Mouse (Mus musculus) G1E (cell line): Measurements from ENCODE around the gene Hprt. TPM values are rescaled to one million over a fixed set of nuclear protein-coding genes. Genes with fewer than 3 reads are reported as not detected.
"Not testable (repeated sequence)": the region's sequence is repeated elsewhere in the genome, so short reads cannot be mapped to it uniquely, and the experiment has no call there.

Experiments used
- ATAC-seq: 2 replicates; pipeline ENCODE4 v1.8.0; 2016; ENCODE audit warnings: mild to moderate bottlenecking; ENCODE audit not compliant: insufficient number of reproducible peaks, poor library complexity, low FRiP score, severe bottlenecking; ENCODE audit errors: extremely low read depth
- DNase-seq: peaks from one replicate; pipeline ENCODE4 v3.0.0; 2012; ENCODE audit warnings: low spot score
- H3K27me3 ChIP-seq: 2 replicates; pipeline ENCODE4 v1.6.1; 2012; ENCODE audit warnings: mild to moderate bottlenecking, low read length, inconsistent platforms; ENCODE audit not compliant: insufficient read depth
- H3K36me3 ChIP-seq: replicated peaks from 2 replicates; pipeline ENCODE3; 2012; ENCODE audit warnings: mild to moderate bottlenecking, inconsistent platforms
- H3K4me1 ChIP-seq: 2 replicates; pipeline ENCODE4 v1.6.1; 2012; ENCODE audit warnings: low read depth, low read length, inconsistent platforms, mixed read lengths; ENCODE audit not compliant: insufficient read depth
- H3K4me3 ChIP-seq: 2 replicates; pipeline ENCODE4 v1.5.1; 2012; ENCODE audit warnings: low read depth, mild to moderate bottlenecking, inconsistent platforms, low read length, moderate library complexity, mixed read lengths
- H3K9me3 ChIP-seq: replicated peaks from 2 replicates; pipeline ENCODE4 v1.6.1; 2012; ENCODE audit warnings: inconsistent platforms
- CTCF ChIP-seq: IDR thresholded peaks from 2 replicates; pipeline ENCODE4 v1.5.1; 2012; ENCODE audit warnings: low read depth, low read length, inconsistent platforms, mixed read lengths
- GATA1 ChIP-seq: IDR thresholded peaks from 2 replicates; pipeline ENCODE4 v1.6.1; 2012; ENCODE audit warnings: borderline replicate concordance, low read length, inconsistent platforms, mixed read lengths
- GATA2 ChIP-seq: IDR thresholded peaks from 2 replicates; pipeline ENCODE4 v1.6.1; 2012; ENCODE audit warnings: low read depth, low read length, inconsistent platforms, borderline replicate concordance
- POLR2AphosphoS5 ChIP-seq: IDR thresholded peaks from 2 replicates; pipeline ENCODE4 v1.6.1; 2012; ENCODE audit warnings: low read depth, low read length, inconsistent platforms; ENCODE audit not compliant: insufficient replicate concordance
- TAL1 ChIP-seq: conservative IDR thresholded peaks from 2 replicates; pipeline ENCODE4 v1.6.1; 2012; ENCODE audit warnings: low read depth, low read length, inconsistent platforms, mixed read lengths
- polyA plus RNA-seq: library from polyadenylated mRNA; stranded (reverse); fragments of >175 nt; gene quantifications from 2 replicates; pipeline ENCODE4 v1.2.3, GENCODE M21; 2012
- total RNA-seq, 2 experiments: library from RNA; stranded (forward) in 1 of 2; stranded (reverse) in 1 of 2; fragments of 200-1000 nt in 1 of 2; fragments of >200 nt in 1 of 2; fragmentation: Nextera tagmentation in 1 of 2; gene quantifications; 2 replicates each; pipeline ENCODE4 v1.2.3; 2014 to 2017

Gene Hprt
- total and polyA plus RNA-seq, 3 experiments: 13.1 to 435 (median 184) TPM

- Histone ChIP-seq H3K4me3 (no peak overlapping the region), H3K4me1 (no peaks in the 10 kb centered on the region), H3K36me3 (peaks cover 53% of the 10 kb centered on the region), H3K27me3 (no peaks in the 10 kb centered on the region), H3K9me3 (no peaks in the 10 kb centered on the region)
- TF ChIP-seq CTCF (peak; percentile 56), POLR2AphosphoS5 (no peak)
- no peak for DNase-seq
- peak; percentile 22; the same call in 1 of the 2 replicates for ATAC-seq
These were observed 18.1 kb downstream of the Hprt start for GRCm38 (mm10) chrX:53006062-53006461.

GRCm38 (mm10) chrX:53015549-53015948 is 27.6 kb downstream of the Hprt start:
- Histone ChIP-seq H3K36me3 (peaks cover 68% of the 10 kb centered on the region), H3K9me3 (no peaks in the 10 kb centered on the region), H3K4me3 (no peak overlapping the region), H3K27me3 (no peaks in the 10 kb centered on the region), H3K4me1 (no peaks in the 10 kb centered on the region)
- ATAC-seq: no peak
- TF ChIP-seq CTCF (no peak), POLR2AphosphoS5 (no peak), GATA2 (no peak), TAL1 (no peak), GATA1 (no peak)
- DNase-seq: no peak

- Histone ChIP-seq H3K4me1 (no peaks in the 10 kb centered on the region), H3K9me3 (no peaks in the 10 kb centered on the region), H3K4me3 (no peak overlapping the region), H3K36me3 (peaks cover 38% of the 10 kb centered on the region), H3K27me3 (no peaks in the 10 kb centered on the region)
- no peak for TF ChIP-seq POLR2AphosphoS5
- TF ChIP-seq GATA1: no peak
- TF ChIP-seq CTCF: no peak
- no peak for TF ChIP-seq GATA2
- TF ChIP-seq TAL1: no peak
- DNase-seq (no peak), ATAC-seq (no peak)
These were observed 35.1 kb downstream of the Hprt start for GRCm38 (mm10) chrX:53023021-53023420.

GRCm38 (mm10) chrX:53024268-53024667 is 36.3 kb downstream of the Hprt start:
- not testable (repeated sequence) for H3K27me3 ChIP-seq, H3K4me1 ChIP-seq, DNase-seq, H3K9me3 ChIP-seq, H3K4me3 ChIP-seq
- peaks cover 30% of the 10 kb centered on the region for H3K36me3 ChIP-seq
- peak; percentile 22; the same call in 1 of the 2 replicates for ATAC-seq

GRCm38 (mm10) chrX:53025471-53026223 is 37.7 kb downstream of the Hprt start:
- peaks cover 22% of the 10 kb centered on the region for H3K36me3 ChIP-seq
- H3K9me3 ChIP-seq: no peaks in the 10 kb centered on the region
- TF ChIP-seq TAL1: no peak
- TF ChIP-seq GATA1: no peak
- no peak for TF ChIP-seq CTCF
- TF ChIP-seq POLR2AphosphoS5: no peak
- no peak for TF ChIP-seq GATA2
- H3K4me3 ChIP-seq: no peak overlapping the region
- no peak for ATAC-seq
- no peaks in the 10 kb centered on the region for H3K27me3 ChIP-seq
- no peak for DNase-seq
- H3K4me1 ChIP-seq: no peaks in the 10 kb centered on the region; the same call in 1 of the 2 replicates

GRCm38 (mm10) chrX:53029559-53029958 is 41.6 kb downstream of the Hprt start:
- no peak overlapping the region for H3K4me3 ChIP-seq
- H3K27me3 ChIP-seq: no peaks in the 10 kb centered on the region
- ATAC-seq (no peak), DNase-seq (no peak)
- H3K4me1 ChIP-seq: no peaks in the 10 kb centered on the region; the same call in 1 of the 2 replicates
- no peaks in the 10 kb centered on the region for H3K36me3 ChIP-seq
- TF ChIP-seq GATA2 (no peak), GATA1 (no peak), CTCF (no peak), POLR2AphosphoS5 (no peak), TAL1 (no peak)
- no peaks in the 10 kb centered on the region for H3K9me3 ChIP-seq
